Mouse (Mus musculus) cerebellum, postnatal 4 days (tissue): ENCODE data around the gene Gsk3b.
A peak's percentile ranks its signal among the peaks of the same experiment; 100 is the strongest.
"Not testable (repeated sequence)": the region's sequence is repeated elsewhere in the genome, so short reads cannot be mapped to it uniquely, and the experiment has no call there.

Experiments
- DNase-seq, 2 experiments: peaks; one replicate each; pipeline ENCODE4 v3.0.0; 2022; ENCODE audit warnings: low spot score in 2 of 2, mixed read lengths in 1 of 2

Gsk3b gene

DNA sequence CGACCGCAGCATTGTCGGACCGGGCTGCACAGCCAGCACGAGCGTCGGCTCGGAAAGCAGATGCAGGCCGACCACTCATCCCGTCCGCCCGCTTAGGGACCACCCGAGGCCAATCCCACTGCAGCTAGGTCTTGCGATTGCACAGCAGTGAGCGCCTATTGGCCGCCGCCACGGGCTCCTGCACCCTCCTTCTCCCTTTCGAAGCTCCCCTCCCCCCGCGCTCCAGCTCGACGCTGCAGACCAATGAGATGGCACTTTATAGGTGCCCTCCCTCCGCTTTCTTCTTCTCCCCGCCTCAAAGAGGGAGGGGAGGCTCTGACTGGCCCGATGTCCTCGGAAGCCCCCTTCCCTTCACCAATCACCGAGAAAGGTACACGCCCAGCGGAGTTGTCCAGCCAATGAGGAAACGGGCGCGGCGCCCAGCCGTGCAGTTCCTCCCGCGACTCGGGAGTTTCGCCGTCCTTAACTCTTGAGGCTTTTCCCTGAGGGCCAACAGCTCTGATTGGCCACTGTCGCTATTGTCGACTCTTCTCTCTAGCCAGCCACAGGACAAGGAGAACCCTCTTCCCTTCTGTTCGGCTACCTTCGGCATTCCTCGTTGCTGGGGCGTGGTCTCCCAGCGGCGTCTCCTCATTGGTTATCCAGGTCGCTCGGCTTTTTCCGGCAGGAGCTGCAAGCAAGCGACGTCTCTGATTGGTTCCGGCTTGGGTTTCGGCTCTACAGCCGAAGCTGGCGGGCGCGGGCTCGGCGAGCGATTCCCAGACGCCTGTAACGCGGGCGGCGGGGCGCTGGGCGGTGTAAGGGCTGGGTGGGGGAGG lies at the start of gene Gsk3b:
Gene Gsk3b (plus strand): TSS at position 373 of the 818 bp plus-strand sequence.
- peak; percentile 98 to 99 for DNase-seq

GRCm38 (mm10) chr16:38042160-38042559 lies 46.6 kb upstream of the Gsk3b start:
- DNase-seq: no peak

DNA sequence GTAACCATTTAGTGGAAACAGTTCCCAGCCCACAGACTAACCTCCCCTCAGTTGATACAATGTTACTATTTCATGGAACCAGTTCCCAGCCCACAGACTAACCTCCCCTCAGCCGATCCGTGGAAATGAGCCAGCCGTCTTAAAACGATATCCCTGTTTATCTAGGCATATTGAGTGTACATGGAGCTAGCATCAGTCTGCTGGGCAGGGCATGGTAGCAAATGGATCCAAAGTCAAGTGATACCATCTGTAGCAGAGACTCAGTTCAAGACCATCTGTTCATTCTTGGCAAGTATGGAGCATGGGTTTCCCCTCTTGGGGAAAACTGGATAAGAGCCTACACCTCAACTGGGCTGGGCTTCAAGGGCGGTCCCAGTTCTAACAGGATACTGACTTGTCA lies 44.2 kb upstream of the Gsk3b start:
- peak in 1 of 2 experiments; percentile 20 for DNase-seq

DNA sequence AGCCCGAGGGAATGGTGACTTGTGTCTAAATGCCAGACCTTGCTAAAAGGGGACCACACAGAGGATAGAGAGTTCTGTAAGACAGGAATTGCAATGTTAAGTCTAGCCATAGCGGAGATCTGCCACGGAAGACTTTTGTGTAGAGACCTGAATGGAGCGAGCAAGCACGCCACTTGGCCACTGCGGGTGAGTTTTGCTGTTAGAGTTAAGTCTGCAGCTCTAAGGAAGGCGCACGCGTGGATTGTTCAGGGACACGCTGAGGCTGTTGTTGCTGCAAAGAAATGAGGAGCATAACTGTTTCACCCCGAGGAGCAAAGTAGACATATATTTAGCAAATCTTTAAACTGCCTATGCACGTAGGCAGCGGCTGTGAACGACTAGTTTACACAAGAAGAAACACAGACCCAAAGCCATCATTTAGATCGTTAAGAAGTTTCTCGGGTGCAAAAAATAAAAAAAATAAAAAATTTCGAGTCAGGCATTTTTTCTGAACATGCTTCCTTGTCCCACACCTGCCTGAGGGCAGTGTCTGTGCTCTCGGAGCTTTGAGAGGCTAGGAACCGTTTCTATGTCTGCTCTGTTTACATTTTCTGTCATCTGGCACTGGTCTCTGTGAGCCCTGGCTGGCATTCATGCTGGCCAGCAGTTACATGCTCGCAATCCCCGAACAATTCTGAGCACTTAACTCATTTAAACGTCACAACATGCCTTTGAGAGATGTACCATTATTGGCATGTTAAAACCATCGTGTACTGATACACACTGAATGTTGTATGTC lies 40.8 kb upstream of the Gsk3b start:
- DNase-seq: no peak

- no peak for DNase-seq
These were observed 30.9 kb upstream of the Gsk3b start for GRCm38 (mm10) chr16:38057898-38058297.

DNA sequence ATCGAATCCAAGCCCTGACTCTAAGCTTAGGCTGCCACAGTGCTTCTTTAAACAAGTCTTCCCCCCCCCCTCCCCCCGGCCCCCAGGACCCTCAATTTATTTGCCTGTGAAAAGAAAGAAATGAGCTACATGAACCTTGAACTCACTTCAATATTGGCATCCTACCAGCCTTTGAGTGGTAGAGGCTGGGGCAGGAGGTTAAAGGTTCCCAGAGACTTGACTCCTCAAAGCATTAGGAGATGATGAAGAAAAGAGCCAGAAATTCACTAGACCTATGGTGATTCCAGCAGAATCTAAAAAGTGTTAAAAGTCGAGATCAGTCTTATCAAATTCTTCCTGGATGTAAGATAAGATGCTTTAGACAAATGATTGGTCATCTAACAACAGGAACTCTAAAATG lies 30.0 kb upstream of the Gsk3b start:
- DNase-seq: no peak

GRCm38 (mm10) chr16:38059631-38060030 lies 29.2 kb upstream of the Gsk3b start:
- DNase-seq: no peak

DNA sequence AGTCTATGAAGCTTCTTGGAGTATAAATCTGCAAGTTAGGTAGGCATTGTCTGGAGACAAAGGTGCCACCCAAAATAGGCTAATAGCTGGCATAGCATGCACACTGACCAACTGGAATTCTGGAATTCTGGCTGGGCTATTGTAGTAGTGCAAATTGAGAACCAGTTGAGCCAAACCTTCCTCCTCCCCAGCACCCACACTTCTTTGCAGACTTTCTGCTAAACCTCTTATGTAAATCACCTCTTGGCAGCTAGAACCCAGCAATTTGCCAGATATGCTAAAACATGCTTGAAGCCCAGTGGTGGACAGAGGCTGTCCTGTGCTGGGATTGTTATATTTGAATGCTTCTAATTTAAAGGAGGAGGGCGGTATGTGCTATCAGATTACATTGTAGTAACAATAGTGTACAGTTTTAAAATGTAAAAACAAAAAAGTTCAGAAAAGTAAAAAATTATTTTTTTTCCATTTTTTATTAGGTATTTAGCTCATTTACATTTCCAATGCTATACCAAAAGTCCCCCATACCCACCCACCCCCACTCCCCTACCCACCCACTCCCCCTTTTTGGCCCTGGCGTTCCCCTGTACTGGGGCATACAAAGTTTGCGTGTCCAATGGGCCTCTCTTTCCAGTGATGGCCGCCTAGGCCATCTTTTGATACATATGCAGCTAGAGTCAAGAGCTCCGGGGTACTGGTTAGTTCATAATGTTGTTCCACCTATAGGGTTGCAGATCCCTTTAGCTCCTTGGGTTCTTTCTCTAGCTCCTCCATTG lies 14.8 kb upstream of the Gsk3b start:
- not testable (repeated sequence) for DNase-seq

DNA sequence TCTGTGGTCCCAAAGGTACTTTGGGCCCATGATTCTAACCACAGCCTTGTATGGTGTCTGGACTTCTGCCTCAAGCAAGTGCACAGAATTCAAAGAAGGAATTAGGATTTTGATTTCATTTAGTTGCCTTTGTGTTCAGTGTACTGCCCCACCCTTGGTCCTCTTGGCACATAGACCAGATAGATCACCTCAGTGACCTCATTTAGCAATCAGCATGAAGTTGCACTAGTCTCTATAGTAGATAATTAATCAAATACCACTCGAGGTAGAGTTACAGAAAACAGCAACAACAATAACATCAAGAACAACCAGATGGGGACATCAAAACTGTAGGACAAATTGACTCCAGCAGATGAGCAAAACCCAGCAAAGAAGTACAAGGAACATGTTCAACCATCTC lies 8.6 kb upstream of the Gsk3b start:
- DNase-seq: no peak

- peak in 1 of 2 experiments; percentile 9 for DNase-seq
These were observed 1.6 kb upstream of the Gsk3b start for GRCm38 (mm10) chr16:38087231-38087630.

- peak in 1 of 2 experiments; percentile 19 for DNase-seq
These were observed 1.1 kb upstream of the Gsk3b start for GRCm38 (mm10) chr16:38087645-38088125.

GRCm38 (mm10) chr16:38088126-38088628 lies 624 bp upstream of the Gsk3b start:
- DNase-seq: no peak

GRCm38 (mm10) chr16:38089447-38090170 lies 808 bp downstream of the Gsk3b start:
- peak in 1 of 2 experiments; percentile 40 for DNase-seq

- DNase-seq: no peak
These were observed 1.7 kb downstream of the Gsk3b start for GRCm38 (mm10) chr16:38090341-38091005.

- no peak for DNase-seq
These were observed 2.2 kb downstream of the Gsk3b start for GRCm38 (mm10) chr16:38091041-38091440.

DNA sequence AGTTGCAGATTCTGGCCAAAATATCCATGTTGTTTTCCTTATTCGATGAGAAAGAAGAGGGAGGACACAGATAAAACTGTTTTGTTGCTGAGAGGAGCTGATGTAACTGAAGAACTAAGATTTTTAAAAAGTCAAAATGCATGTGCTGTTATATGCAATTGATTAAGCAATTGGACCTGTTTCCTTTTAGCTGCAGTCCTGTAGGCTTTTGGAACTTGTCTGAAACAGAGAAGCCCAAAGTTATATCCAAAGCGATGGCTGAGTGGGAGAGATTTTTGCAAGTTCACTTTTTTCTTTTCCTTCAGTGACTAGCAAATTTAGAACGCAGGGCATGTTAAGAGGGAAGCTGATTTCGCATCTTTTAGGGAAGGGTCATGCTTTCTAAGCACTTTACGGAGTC lies 2.9 kb downstream of the Gsk3b start:
- DNase-seq: no peak

- no peak for DNase-seq
These were observed 3.8 kb downstream of the Gsk3b start for GRCm38 (mm10) chr16:38092598-38092997.

- DNase-seq: no peak
These were observed 6.5 kb downstream of the Gsk3b start for GRCm38 (mm10) chr16:38095181-38095851.

DNA sequence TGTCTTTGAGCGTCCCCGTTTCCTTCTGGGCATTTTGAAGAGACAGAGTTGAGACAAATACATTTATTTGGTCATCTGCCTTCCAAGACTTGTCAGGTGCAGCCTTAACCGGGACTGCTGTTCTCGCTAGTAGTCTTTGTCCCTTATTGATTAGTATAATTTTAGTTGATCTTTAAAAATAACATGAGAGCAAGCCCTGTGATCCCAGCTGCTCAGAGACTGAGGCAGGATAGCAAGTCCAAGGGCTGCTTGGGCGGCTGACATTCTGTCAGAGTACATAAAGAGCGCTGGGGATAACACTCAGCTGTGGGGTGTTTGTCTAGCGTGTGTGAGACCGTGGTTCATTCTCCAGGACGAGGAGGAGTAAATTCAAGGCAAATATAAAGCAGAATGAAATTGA lies 8.7 kb downstream of the Gsk3b start:
- DNase-seq: no peak

DNA sequence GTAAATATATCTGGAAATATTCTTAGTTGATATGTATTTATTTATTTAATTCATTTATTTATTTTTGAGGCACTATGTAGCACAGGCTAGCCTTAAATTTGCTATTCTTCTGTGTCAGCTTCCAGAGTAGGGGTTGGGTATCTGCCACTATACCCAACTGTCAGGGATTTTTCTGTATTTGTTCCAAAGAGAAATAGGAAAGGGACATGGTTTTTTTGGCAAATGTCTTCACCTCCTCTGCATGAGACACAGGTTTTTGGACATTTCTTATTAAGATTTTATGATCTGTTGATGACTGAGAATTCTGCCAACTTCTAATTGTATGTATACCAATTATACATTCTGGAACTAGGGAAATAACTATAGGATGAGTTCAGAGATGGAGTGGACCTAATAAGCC lies 10.5 kb downstream of the Gsk3b start:
- no peak for DNase-seq
